ENCODE assay signal across 9 mouse cellular contexts in the genomic region with DNA sequence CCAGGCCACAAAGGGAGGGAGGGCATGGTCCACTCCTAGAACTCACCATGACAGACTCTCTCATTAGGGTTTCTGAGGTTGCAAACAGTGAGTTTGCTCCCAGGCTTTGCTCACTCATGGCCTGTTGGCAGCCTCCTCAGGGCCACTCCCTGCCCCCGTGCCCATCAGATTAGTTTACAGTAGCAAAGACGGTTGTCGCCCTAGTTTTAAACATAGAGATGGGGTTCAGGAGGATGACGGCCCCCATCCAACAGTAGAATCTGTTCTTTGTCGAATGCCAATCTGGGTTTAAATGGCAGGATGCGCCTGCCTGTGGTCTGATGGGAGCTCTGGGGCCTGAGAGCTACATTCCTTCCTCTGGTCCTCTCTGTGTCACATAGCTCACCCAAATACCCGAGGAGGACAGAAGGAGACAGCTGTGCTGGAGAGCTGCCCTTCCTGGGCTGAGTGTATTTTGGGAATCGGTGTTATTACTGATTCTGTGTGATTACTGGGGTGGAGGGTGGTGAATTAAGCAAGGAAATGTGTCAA. TPM values are rescaled to one million over a fixed set of nuclear protein-coding genes. Genes with fewer than 3 reads are reported as not detected.
A peak's percentile ranks its signal among the peaks of the same experiment; 100 is the strongest.
DNase-seq lines count a peak whose midpoint lies in the region; ATAC-seq and TF ChIP-seq lines count a peak whose summit lies in the region.
"Had no signal": no experiment of that assay in that cellular context is flagged by ENCODE, and none has a peak within 500 bp of the region (broad histone marks: within the 10 kb centered on the region; RNA-seq: fewer than 3 reads in every experiment).

No protein-coding gene starts in this region.

- H3K4me1 ChIP-seq in heart, embryonic 10.5 days = peaks cover 22% of the 10 kb centered on the region
- H3K4me1 ChIP-seq in embryonic facial prominence, embryonic 15.5 days = peaks cover 22% of the 10 kb centered on the region
- peaks cover 13% of the 10 kb centered on the region for H3K4me1 ChIP-seq in kidney, embryonic 16.5 days (ENCODE audit: insufficient read depth, low read length)

- no peak overlapping the region for H3K9ac ChIP-seq in embryonic facial prominence, embryonic 15.5 days
- H3K9ac ChIP-seq in kidney, embryonic 16.5 days (replicated peaks; ENCODE audit: low read length) = no peak overlapping the region

- intact Hi-C loops in left cerebral cortex, postnatal 36 days (cut with DNase I) = no loop called here

- peaks cover 11% of the 10 kb centered on the region for H3K79me2 ChIP-seq in myocyte (ENCODE audit: control insufficient read depth, insufficient read depth)

- peaks cover 12% of the 10 kb centered on the region; the same call in 1 of the 2 replicates for H3K27me3 ChIP-seq in heart, embryonic 10.5 days (ENCODE audit: insufficient read depth, poor library complexity, severe bottlenecking)
- H3K27me3 ChIP-seq in embryonic facial prominence, embryonic 15.5 days = no peaks in the 10 kb centered on the region; the same call in 1 of the 2 replicates
- peaks cover 12% of the 10 kb centered on the region for H3K27me3 ChIP-seq in myocyte (ENCODE audit: control insufficient read depth, insufficient read depth, insufficient read length)
- H3K27me3 ChIP-seq in kidney, embryonic 16.5 days (ENCODE audit: insufficient read depth, low read length) = 0 out of 2 replicates have a peak, but pooled peaks cover 4% of the 10 kb centered on the region

- no peak overlapping the region for H3K4me3 ChIP-seq in heart, embryonic 10.5 days
- 0 out of 2 replicates have a peak overlapping the region, but pooled peaks have one; percentile 1 for H3K4me3 ChIP-seq in embryonic facial prominence, embryonic 15.5 days (replicated peaks)
- H3K4me3 ChIP-seq in myocyte = no peak overlapping the region
- H3K4me3 ChIP-seq in kidney, embryonic 16.5 days (ENCODE audit: low read length) = no peak overlapping the region

- ATAC-seq in embryonic facial prominence, embryonic 15.5 days (ENCODE audit: insufficient number of reproducible peaks, low FRiP score, low TSS enrichment, low read depth) = no peak
- no peak for ATAC-seq in kidney, embryonic 16.5 days (ENCODE audit: low FRiP score, low TSS enrichment)

- 0 out of 2 replicates have a peak overlapping the region, but pooled peaks have one; percentile 10 for H3K4me2 ChIP-seq in embryonic facial prominence, embryonic 15.5 days (replicated peaks)
- peak overlapping the region; percentile 95 for H3K4me2 ChIP-seq in myocyte (ENCODE audit: low read depth)
- no peak overlapping the region for H3K4me2 ChIP-seq in kidney, embryonic 16.5 days (replicated peaks; ENCODE audit: low read depth, low read length)

- 62% methylated on average over 8 of the region's 8 CpGs for WGBS in heart, embryonic 10.5 days
- WGBS in embryonic facial prominence, embryonic 15.5 days = 57% methylated on average over 8 of the region's 8 CpGs
- 66% methylated on average over 8 of the region's 8 CpGs for WGBS in kidney, embryonic 16.5 days

- no peaks in the 10 kb centered on the region for H3K9me3 ChIP-seq in heart, embryonic 10.5 days
- no peaks in the 10 kb centered on the region for H3K9me3 ChIP-seq in embryonic facial prominence, embryonic 15.5 days (replicated peaks)
- no peaks in the 10 kb centered on the region for H3K9me3 ChIP-seq in kidney, embryonic 16.5 days (ENCODE audit: low read length)

- H3K27ac ChIP-seq in heart, embryonic 10.5 days = no peak overlapping the region
- 0 out of 2 replicates have a peak overlapping the region, but pooled peaks have one; percentile 28 for H3K27ac ChIP-seq in embryonic facial prominence, embryonic 15.5 days (replicated peaks)
- H3K27ac ChIP-seq in kidney, embryonic 16.5 days (ENCODE audit: low read length) = no peak overlapping the region

- TF ChIP-seq POLR2A in myocyte (IDR thresholded peaks at IDR 0.05; ENCODE audit: insufficient read length, low read depth) = no peak

- DNase-seq in heart, adult 11 months = peak; percentile 95
- DNase-seq in heart, embryonic 10.5 days (ENCODE audit: low spot score) = no peak
- peak; percentile 38 for DNase-seq in heart, postnatal 4 days
- no peak for DNase-seq in layer of hippocampus, postnatal 25 days (ENCODE audit: extremely low spot score in 1 of 2, low spot score in 1 of 2)
- DNase-seq in left cerebral cortex, postnatal 36 days (ENCODE audit: low spot score in 2 of 2) = no peak

- H3ac ChIP-seq in myocyte (ENCODE audit: control insufficient read depth, insufficient read length) = no peak overlapping the region

- no peaks in the 10 kb centered on the region for H3K36me3 ChIP-seq in heart, embryonic 10.5 days
- H3K36me3 ChIP-seq in embryonic facial prominence, embryonic 15.5 days = no peaks in the 10 kb centered on the region
- no peaks in the 10 kb centered on the region for H3K36me3 ChIP-seq in myocyte (ENCODE audit: control insufficient read depth, insufficient read depth)
- H3K36me3 ChIP-seq in kidney, embryonic 16.5 days (ENCODE audit: insufficient read depth, low read length) = no peaks in the 10 kb centered on the region

TF ChIP-seq in myocyte, 11 proteins besides CTCF, POLR2A, EP300 and RAD21:
- no peak for TF ChIP-seq E2F4 (IDR thresholded peaks at IDR 0.05; ENCODE audit: insufficient read depth)
- TF ChIP-seq REST (IDR thresholded peaks at IDR 0.05; ENCODE audit: insufficient read depth, insufficient read length) = no peak
- peak in 2 of 3 experiments; percentile 54 to 79 for TF ChIP-seq MYOG (IDR thresholded peaks at IDR 0.05; ENCODE audit: control insufficient read depth in 1 of 3, insufficient read depth in 1 of 3, insufficient read length in 2 of 3, low read depth in 2 of 3)
- no peak for TF ChIP-seq MAX (IDR thresholded peaks at IDR 0.05; ENCODE audit: low read depth)
- no peak for TF ChIP-seq TCF3 (IDR thresholded peaks at IDR 0.05; ENCODE audit: insufficient read length, low read depth)
- TF ChIP-seq SRF (IDR thresholded peaks at IDR 0.05; ENCODE audit: control insufficient read depth, insufficient read length, low read depth) = no peak
- peak; percentile 81 to 94 (median 93) for TF ChIP-seq MYOD1 (IDR thresholded peaks at IDR 0.05; ENCODE audit: control insufficient read depth in 1 of 3, insufficient read length in 2 of 3, low read depth in 2 of 3)
- TF ChIP-seq TCF12 (IDR thresholded peaks at IDR 0.05; ENCODE audit: insufficient read depth, poor library complexity, severe bottlenecking) = peak; percentile 66

RNA-seq across cellular contexts. Expression of a gene that starts 1.9 kb away (rescaled TPM):
- 16.3 and 16.6 TPM in 2 replicates for polyA plus RNA-seq in heart, embryonic 10.5 days (2016; fragmentation: Nextera tagmentation; extraction: Ambion mirVana)
- 36.6 and 46.1 TPM in 2 replicates for polyA plus RNA-seq in embryonic facial prominence, embryonic 15.5 days (2015; fragmentation: Nextera tagmentation; extraction: Ambion mirVana)
- 10 to 100 TPM; 16.2 to 18.9 TPM for total RNA-seq in heart, postnatal 4 days (2021)
- polyA plus RNA-seq in myocyte (2012; fragmentation: generic; extraction: Trizol) = 58.7 TPM
- 22.1 and 22.7 TPM in 2 replicates for polyA plus RNA-seq in kidney, embryonic 16.5 days (2015; fragmentation: Nextera tagmentation; extraction: Ambion mirVana)
- 100 to 1,000 TPM; 230 to 250 TPM for total RNA-seq in layer of hippocampus, postnatal 25 days (2021)
- total RNA-seq in left cerebral cortex, postnatal 36 days (2021) = 100 to 1,000 TPM; 223 to 238 TPM
- total RNA-seq: granulocyte monocyte progenitor cell, adult 5-6 weeks had no signal

RNA-seq across cellular contexts. Expression of a gene that starts 51.5 kb away (rescaled TPM):
- 86.3 and 87.4 TPM in 2 replicates for polyA plus RNA-seq in heart, embryonic 10.5 days (2016; fragmentation: Nextera tagmentation; extraction: Ambion mirVana)
- polyA plus RNA-seq in embryonic facial prominence, embryonic 15.5 days (2015; fragmentation: Nextera tagmentation; extraction: Ambion mirVana) = 90.0 and 100.0 TPM in 2 replicates
- 10 to 100 TPM; 44.4 to 50.0 TPM for total RNA-seq in heart, postnatal 4 days (2021)
- polyA plus RNA-seq in myocyte (2012; fragmentation: generic; extraction: Trizol) = 52.8 TPM
- polyA plus RNA-seq in kidney, embryonic 16.5 days (2015; fragmentation: Nextera tagmentation; extraction: Ambion mirVana) = 96.8 and 98.3 TPM in 2 replicates
- 10 to 100 TPM; 60.4 to 60.8 TPM for total RNA-seq in layer of hippocampus, postnatal 25 days (2021)
- total RNA-seq in left cerebral cortex, postnatal 36 days (2021) = 10 to 100 TPM; 51.9 to 79.5 TPM

Comparison
In these comparisons a context has a peak if more than half of its experiments do, and no peak if none do; other contexts are left out.
1. DNase-seq: peak in heart, adult 11 months (single experiment) and heart, postnatal 4 days (single experiment); none in heart, embryonic 10.5 days (single experiment), layer of hippocampus, postnatal 25 days (0 of 2) and left cerebral cortex, postnatal 36 days (0 of 2).